Mouse (Mus musculus) liver, adult 2 months (tissue): ENCODE results near the gene Tmem100. TPM values are rescaled to one million over a fixed set of nuclear protein-coding genes. Genes with fewer than 3 reads are reported as not detected.

Source experiments
- DNase-seq: peaks from one replicate; pipeline ENCODE4 v3.0.0-alpha.2; 2011; ENCODE audit warnings: low read depth, low spot score; ENCODE audit errors: extremely low read depth
- H3K27ac ChIP-seq: fragments of 200-500 bp; replicated peaks from 2 replicates; pipeline ENCODE4 v1.5.1; 2012; ENCODE audit warnings: low read depth, mild to moderate bottlenecking, control low read depth, inconsistent platforms, low read length; ENCODE audit not compliant: insufficient read depth
- H3K27me3 ChIP-seq: fragments of 200-500 bp; 2 replicates; pipeline ENCODE4 v1.6.1; 2012; ENCODE audit warnings: mild to moderate bottlenecking, moderate library complexity, low read length, inconsistent platforms; ENCODE audit not compliant: control insufficient read depth, insufficient read depth
- H3K36me3 ChIP-seq: fragments of 200-500 bp; 2 replicates; pipeline ENCODE4 v1.6.1; 2012; ENCODE audit warnings: low read length, inconsistent platforms; ENCODE audit not compliant: control insufficient read depth, insufficient read depth
- H3K4me1 ChIP-seq: fragments of 200-500 bp; 2 replicates; pipeline ENCODE4 v1.6.1; 2011; ENCODE audit warnings: low read length; ENCODE audit not compliant: control insufficient read depth, insufficient read depth
- H3K4me3 ChIP-seq: fragments of 200-500 bp; 2 replicates; pipeline ENCODE4 v1.5.1; 2011; ENCODE audit warnings: low read depth, mild to moderate bottlenecking, control low read depth, low read length, moderate library complexity; ENCODE audit not compliant: insufficient read depth
- H3K79me2 ChIP-seq: fragments of 200-500 bp; 2 replicates; pipeline ENCODE4 v1.6.1; 2012; ENCODE audit warnings: inconsistent platforms, mild to moderate bottlenecking, low read length, moderate library complexity; ENCODE audit not compliant: control insufficient read depth, insufficient read depth
- H3K9ac ChIP-seq: fragments of 200-500 bp; 2 replicates; pipeline ENCODE4 v1.6.1; 2012; ENCODE audit warnings: low read depth, mild to moderate bottlenecking, control low read depth, inconsistent platforms, low read length
- CTCF ChIP-seq: fragments of 200-500 bp; IDR thresholded peaks from 2 replicates; pipeline ENCODE4 v1.5.1; 2011; ENCODE audit warnings: low read depth, low read length, control low read depth
- POLR2A ChIP-seq: fragments of 200-500 bp; IDR thresholded peaks from 2 replicates; pipeline ENCODE4 v1.6.1; 2011; ENCODE audit warnings: low read length, control low read depth; ENCODE audit not compliant: insufficient read depth; ENCODE audit errors: extremely low read depth
- WGBS: fragments of 180-500 bp; shearing (Covaris S2); methylation state at CpG from one replicate; pipeline ENCODE4 v1.1.7; 2018; 5-methylcytosine and 5-hydroxymethylcytosine counted together
- polyA plus RNA-seq: library from polyadenylated mRNA; depleted of rRNA; stranded (reverse); fragments of >200 nt; gene quantifications from 2 replicates; pipeline ENCODE4 v1.2.3, GENCODE M21; 2012
- total RNA-seq: library from RNA; depleted of rRNA; stranded (reverse); fragments of >200 nt; gene quantifications from 2 replicates; pipeline ENCODE4 v1.2.3, GENCODE M21; 2014

Gene Tmem100
- total and polyA plus RNA-seq, 2 experiments = 0.09 TPM; not detected in 1

GRCm38 (mm10) chr11:90031076-90031475, 928 bp downstream of the Tmem100 start:
- Histone ChIP-seq H3K4me1 (peaks cover 2% of the 10 kb centered on the region), H3K36me3 (no peaks in the 10 kb centered on the region), H3K4me3 (no peak overlapping the region; the same call in 1 of the 2 replicates), H3K9ac (no peak overlapping the region), H3K79me2 (no peaks in the 10 kb centered on the region), H3K27me3 (peaks cover 11% of the 10 kb centered on the region), H3K27ac (no peak overlapping the region)
- WGBS = 42% methylated on average over 7 of the region's 7 CpGs
- no peak for DNase-seq
- TF ChIP-seq POLR2A = no peak
- TF ChIP-seq CTCF = no peak

GRCm38 (mm10) chr11:90032807-90033206, 2.7 kb downstream of the Tmem100 start:
- Histone ChIP-seq H3K4me3 (no peak overlapping the region), H3K27me3 (peaks cover 11% of the 10 kb centered on the region), H3K79me2 (no peaks in the 10 kb centered on the region), H3K27ac (no peak overlapping the region), H3K9ac (no peak overlapping the region), H3K4me1 (peaks cover 2% of the 10 kb centered on the region), H3K36me3 (no peaks in the 10 kb centered on the region)
- no peak for DNase-seq
- 29% methylated on average over 8 of the region's 8 CpGs for WGBS
- TF ChIP-seq CTCF (no peak), POLR2A (no peak)

GRCm38 (mm10) chr11:90033442-90033841, 3.3 kb downstream of the Tmem100 start:
- no peak for DNase-seq
- H3K9ac ChIP-seq = no peak overlapping the region
- H3K36me3 ChIP-seq = no peaks in the 10 kb centered on the region
- H3K79me2 ChIP-seq = no peaks in the 10 kb centered on the region
- peaks cover 11% of the 10 kb centered on the region for H3K27me3 ChIP-seq
- no peak for TF ChIP-seq CTCF
- H3K4me1 ChIP-seq = peaks cover 2% of the 10 kb centered on the region
- H3K27ac ChIP-seq = no peak overlapping the region
- WGBS = 63% methylated on average over 5 of the region's 5 CpGs
- H3K4me3 ChIP-seq = no peak overlapping the region

GRCm38 (mm10) chr11:90034646-90035045, 4.5 kb downstream of the Tmem100 start:
- DNase-seq = no peak
- Histone ChIP-seq H3K9ac (no peak overlapping the region), H3K27ac (no peak overlapping the region), H3K4me3 (no peak overlapping the region), H3K79me2 (no peaks in the 10 kb centered on the region), H3K36me3 (no peaks in the 10 kb centered on the region), H3K27me3 (peaks cover 11% of the 10 kb centered on the region), H3K4me1 (peaks cover 2% of the 10 kb centered on the region; the same call in 1 of the 2 replicates)
- WGBS = 88% methylated on average over 12 of the region's 12 CpGs
- TF ChIP-seq POLR2A = no peak

GRCm38 (mm10) chr11:90035532-90035931, 5.4 kb downstream of the Tmem100 start:
- H3K4me3 ChIP-seq = no peak overlapping the region
- H3K79me2 ChIP-seq = no peaks in the 10 kb centered on the region
- no peak for DNase-seq
- H3K36me3 ChIP-seq = no peaks in the 10 kb centered on the region
- no peak overlapping the region for H3K9ac ChIP-seq
- 50% methylated on average over 14 of the region's 14 CpGs for WGBS
- TF ChIP-seq POLR2A (no peak), CTCF (no peak)
- H3K27ac ChIP-seq = no peak overlapping the region
- no peaks in the 10 kb centered on the region for H3K4me1 ChIP-seq
- peaks cover 11% of the 10 kb centered on the region for H3K27me3 ChIP-seq

- Histone ChIP-seq H3K4me3 (no peak overlapping the region), H3K27me3 (peaks cover 9% of the 10 kb centered on the region), H3K79me2 (no peaks in the 10 kb centered on the region), H3K27ac (no peak overlapping the region), H3K9ac (no peak overlapping the region), H3K36me3 (no peaks in the 10 kb centered on the region), H3K4me1 (no peaks in the 10 kb centered on the region)
- TF ChIP-seq CTCF (peak; percentile 62), POLR2A (no peak)
- WGBS = 86% methylated on average over 4 of the region's 4 CpGs
- peak; percentile 12 for DNase-seq
Measured at GRCm38 (mm10) chr11:90036416-90036815, 6.3 kb downstream of the Tmem100 start.
